Mouse (Mus musculus) adrenal gland (tissue): ENCODE measurements around the gene Kif3a.

Experiments
- intact Hi-C: fragments of 180-260 bp; cut with DNase I; formaldehyde crosslinking; loops from one replicate; pipeline ENCODE4 v1.15.1; 2025
- long read RNA-seq, 2 experiments: library from polyadenylated mRNA; unstranded; transcript quantifications; one replicate each; pipeline ENCODE4 v2.0.0; 2020; ENCODE audit warnings: borderline replicate concordance in 1 of 2; ENCODE audit not compliant: insufficient replicate concordance in 1 of 2

Kif3a gene
- long read RNA-seq, experiment 1, partial matches to known transcripts = 50 of 53 reads
- long read RNA-seq, experiment 1, other reads (novel, unspliced or antisense) = 1 of 53 reads
- long read RNA-seq, experiment 2, partial matches to known transcripts = 69 of 71 reads
- long read RNA-seq, experiment 2, other reads (novel, unspliced or antisense) = 2 of 71 reads

GRCm38 (mm10) chr11:53567224-53568014 lies at the start of gene Kif3a:
Gene Kif3a, plus strand, starts transcription at chr11:53567379.
- intact Hi-C loops = no loop called here

GRCm38 (mm10) chr11:53518759-53519158 lies 48.4 kb upstream of the Kif3a start:
- intact Hi-C loops = no loop called here

GRCm38 (mm10) chr11:53519207-53520121 lies 47.7 kb upstream of the Kif3a start, which contains the start of gene Sept8:
Gene Sept8, plus strand, starts transcription at chr11:53519257.
- intact Hi-C loops = no loop called here

DNA sequence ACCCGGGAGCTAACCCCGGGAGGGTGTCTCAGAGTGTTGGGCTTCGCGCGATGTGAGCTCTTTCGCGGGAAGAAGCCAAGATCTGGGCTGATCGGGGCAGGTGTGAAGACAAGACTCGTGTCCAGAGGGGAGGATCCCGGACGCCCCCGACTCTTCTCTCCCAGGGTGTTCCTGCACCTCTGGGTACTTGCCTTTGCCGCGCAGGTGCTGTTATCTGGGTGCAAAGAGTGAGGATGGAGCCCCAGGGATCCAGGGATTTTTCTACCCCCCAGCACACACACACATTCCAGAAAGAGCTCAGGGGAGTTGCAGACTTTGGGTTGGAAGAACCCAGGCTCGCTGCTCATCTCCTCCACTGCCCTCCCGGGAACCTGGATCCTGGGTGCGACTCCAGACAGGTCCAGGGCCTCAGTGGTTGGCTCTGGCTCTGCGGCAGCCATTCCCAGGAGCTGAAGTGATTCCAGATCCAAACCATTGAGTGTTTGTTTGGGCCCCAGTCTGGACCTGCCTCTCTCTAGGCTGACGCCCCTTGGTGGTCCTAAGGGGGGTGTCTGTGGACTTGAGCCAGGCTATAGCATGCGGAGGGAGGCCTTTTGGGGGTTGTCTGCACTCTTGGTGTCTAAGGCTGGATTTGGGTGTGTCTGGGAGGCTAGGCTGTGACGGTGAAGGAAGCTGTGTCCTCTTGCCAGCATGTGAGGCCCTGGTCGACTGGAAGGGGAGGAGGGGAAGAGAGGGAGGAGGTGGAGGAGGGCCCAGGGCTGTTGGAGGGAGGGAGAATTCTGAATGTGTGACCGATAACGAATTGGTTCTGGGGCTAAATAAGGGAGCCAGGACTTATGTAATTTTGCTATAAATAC lies 46.8 kb upstream of the Kif3a start:
- intact Hi-C loops = no loop called here

- intact Hi-C loops = no loop called here
Measured at GRCm38 (mm10) chr11:53521120-53521820, 45.9 kb upstream of the Kif3a start.

- intact Hi-C loops = no loop called here
Measured at GRCm38 (mm10) chr11:53521821-53522131, 45.4 kb upstream of the Kif3a start.

DNA sequence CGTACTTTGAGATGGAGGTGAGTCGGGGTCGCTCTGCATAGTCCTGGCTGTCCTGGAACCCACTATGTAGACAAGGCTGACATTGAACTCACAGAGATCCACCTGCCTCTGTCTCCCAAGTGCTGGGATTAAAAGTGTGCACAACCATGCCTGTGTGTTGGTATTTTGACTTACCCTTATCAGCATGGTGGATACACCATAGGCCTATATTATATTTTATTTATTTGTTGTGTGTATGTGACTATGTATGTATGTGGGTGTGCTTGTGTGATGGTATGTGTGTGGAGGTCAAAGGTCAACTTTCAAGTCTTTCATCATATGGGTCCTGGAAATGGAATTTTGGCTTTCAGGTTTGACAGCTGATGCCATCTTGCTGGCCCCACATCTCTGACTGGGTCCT lies 44.8 kb upstream of the Kif3a start:
- intact Hi-C loops = no loop called here

- intact Hi-C loops = no loop called here
Measured at GRCm38 (mm10) chr11:53522930-53523329, 44.2 kb upstream of the Kif3a start.

DNA sequence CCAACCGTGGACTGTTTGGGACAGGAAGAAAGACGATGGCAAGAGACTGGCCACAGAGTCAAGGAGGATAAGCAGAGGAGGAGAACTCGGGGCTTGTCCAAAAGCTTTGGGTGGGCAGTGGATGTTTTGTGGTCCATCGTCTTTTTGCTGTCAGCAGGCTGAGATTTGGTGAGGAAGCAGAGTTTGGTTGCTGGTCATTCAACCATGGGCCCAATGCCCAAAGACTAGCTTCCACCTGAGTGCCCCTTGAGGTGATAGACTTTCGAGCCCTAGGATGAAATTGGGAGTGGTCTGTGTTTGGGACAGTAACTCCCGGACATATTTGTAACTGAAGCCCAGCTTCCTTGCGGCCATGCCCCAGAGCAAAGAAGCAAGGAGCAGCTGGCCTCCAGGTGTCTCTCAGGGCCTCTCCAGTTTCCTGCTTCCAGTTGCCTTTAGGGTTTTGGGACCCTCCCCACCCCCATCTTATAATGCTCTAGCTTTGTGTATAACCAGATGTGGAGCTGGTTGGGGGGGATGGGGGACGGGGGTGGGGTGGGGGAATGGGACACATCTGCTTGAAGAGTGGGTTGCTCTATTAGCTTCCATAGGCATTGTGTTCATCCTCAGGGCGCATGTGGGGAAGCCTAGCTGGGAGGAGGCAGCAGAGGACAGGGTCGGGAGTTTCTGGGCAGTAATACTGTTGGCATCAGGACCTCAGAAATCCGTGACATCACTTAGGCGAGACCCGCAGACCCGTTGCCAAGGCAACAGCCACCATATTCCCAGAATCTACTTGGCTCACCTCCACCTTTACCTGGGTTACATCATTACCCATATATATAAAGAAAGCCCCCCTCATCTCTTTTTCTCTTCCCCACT lies 43.4 kb upstream of the Kif3a start:
- intact Hi-C loops = no loop called here

GRCm38 (mm10) chr11:53524905-53525304 lies 42.3 kb upstream of the Kif3a start:
- intact Hi-C loops = no loop called here

GRCm38 (mm10) chr11:53525461-53525860 lies 41.7 kb upstream of the Kif3a start:
- intact Hi-C loops = no loop called here

GRCm38 (mm10) chr11:53528397-53529252 lies 38.6 kb upstream of the Kif3a start:
- intact Hi-C loops = no loop called here

- intact Hi-C loops = no loop called here
Measured at GRCm38 (mm10) chr11:53529253-53529557, 38.0 kb upstream of the Kif3a start.

- intact Hi-C loops = no loop called here
Measured at GRCm38 (mm10) chr11:53530001-53530400, 37.2 kb upstream of the Kif3a start.

- intact Hi-C loops = no loop called here
Measured at GRCm38 (mm10) chr11:53531578-53532230, 35.5 kb upstream of the Kif3a start.

- intact Hi-C loops = no loop called here
Measured at GRCm38 (mm10) chr11:53532231-53532620, 35.0 kb upstream of the Kif3a start.

- intact Hi-C loops = loop anchor here (5.0 kb wide), 1 partner anchor 83 kb away; no protein-coding TSS in a partner anchor
Measured at GRCm38 (mm10) chr11:53539002-53539491, 28.1 kb upstream of the Kif3a start.

DNA sequence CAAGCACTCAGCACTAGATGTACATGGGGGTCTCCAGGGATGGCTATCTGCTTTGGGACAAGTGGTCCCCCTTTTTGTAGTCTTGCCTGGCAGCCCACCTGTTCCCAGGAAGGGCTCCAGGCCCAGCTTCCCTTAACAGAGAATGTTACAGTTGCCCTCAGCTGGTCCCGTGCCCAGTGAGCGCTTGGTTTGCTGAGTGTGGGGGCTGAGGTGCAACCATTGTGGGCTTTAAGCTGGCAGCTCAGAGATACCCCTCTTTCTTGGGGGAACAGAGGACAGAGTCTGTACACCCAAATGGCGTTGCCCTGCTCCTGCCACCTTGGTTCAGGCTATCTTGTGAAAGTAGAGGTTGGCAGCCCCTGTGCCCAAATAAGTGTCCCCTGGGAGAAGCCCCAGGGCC lies 26.8 kb upstream of the Kif3a start:
- intact Hi-C loops = no loop called here
